Mouse (Mus musculus) hindbrain, embryonic 10.5 days (tissue): Measurements from ENCODE around the gene Rnf185. TPM values are rescaled to one million over a fixed set of nuclear protein-coding genes. Genes with fewer than 3 reads are reported as not detected.
A peak's percentile ranks its signal among the peaks of the same experiment; 100 is the strongest.

Experiments
- DNase-seq: peaks from one replicate; pipeline ENCODE4 v3.0.0-alpha.2; 2017; ENCODE audit warnings: low spot score
- H3K27ac ChIP-seq: fragments of 300-500 bp; sonication (generic); 2 replicates; pipeline ENCODE4 v1.5.1; 2016; ENCODE audit warnings: mild to moderate bottlenecking, moderate library complexity
- H3K27me3 ChIP-seq: fragments of 300-500 bp; sonication (generic); 2 replicates; pipeline ENCODE4 v1.6.1; 2016; ENCODE audit warnings: mild to moderate bottlenecking; ENCODE audit not compliant: poor library complexity, insufficient read depth, severe bottlenecking
- H3K36me3 ChIP-seq: fragments of 300-500 bp; sonication (generic); 2 replicates; pipeline ENCODE4 v1.6.1; 2016; ENCODE audit warnings: mild to moderate bottlenecking, moderate library complexity
- H3K4me1 ChIP-seq: fragments of 300-500 bp; sonication (generic); replicated peaks from 2 replicates; pipeline ENCODE4 v1.6.1; 2016; ENCODE audit warnings: mild to moderate bottlenecking
- H3K4me3 ChIP-seq: fragments of 300-500 bp; sonication (generic); 2 replicates; pipeline ENCODE4 v1.5.1; 2016; ENCODE audit warnings: mild to moderate bottlenecking, moderate library complexity
- H3K9me3 ChIP-seq: fragments of 300-500 bp; sonication (generic); 2 replicates; pipeline ENCODE4 v1.6.1; 2016; ENCODE audit warnings: mild to moderate bottlenecking, moderate library complexity
- WGBS: fragments of 180-500 bp; shearing (Covaris S2); methylation state at CpG from one replicate; pipeline ENCODE4 v1.1.7; 2016; 5-methylcytosine and 5-hydroxymethylcytosine counted together
- polyA plus RNA-seq: library from polyadenylated mRNA; unstranded; fragments of >200 nt; fragmentation: Nextera tagmentation; extraction: Ambion mirVana; gene quantifications from 2 replicates; pipeline ENCODE4 v1.2.1, GENCODE M21; 2016

Rnf185 gene
- polyA plus RNA-seq: 42.1 and 44.5 TPM in 2 replicates

DNA sequence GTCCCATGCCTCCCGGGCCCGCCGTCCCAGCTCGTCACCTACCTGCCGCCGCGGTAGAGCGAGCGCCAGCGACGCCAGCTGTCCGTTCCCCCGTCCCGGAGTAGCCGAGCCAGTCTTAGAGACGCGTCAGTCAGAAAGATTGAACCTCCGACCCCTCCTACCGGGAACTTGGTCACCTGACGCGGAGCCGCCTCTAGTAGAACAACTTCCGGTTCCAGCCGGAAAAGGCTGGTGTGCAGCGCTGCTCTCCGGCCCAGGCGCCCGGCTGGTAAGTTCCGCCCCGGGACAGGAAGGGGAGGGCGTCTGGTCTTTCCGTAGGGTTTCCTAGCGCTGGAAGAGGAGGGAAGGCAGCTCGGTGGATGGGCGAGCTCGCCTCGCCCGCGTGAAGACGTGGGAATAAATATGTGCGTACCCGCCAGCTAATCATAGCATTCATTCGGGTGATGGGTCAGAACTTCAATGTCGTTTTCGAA lies at the start of gene Rnf185:
TSS of gene Rnf185 (minus strand) at position 197 of the 473 bp plus-strand sequence.
- Histone ChIP-seq H3K27me3 (no peaks in the 10 kb centered on the region), H3K36me3 (peaks cover 29% of the 10 kb centered on the region)
- under 1% methylated on average over 45 of the region's 45 CpGs for WGBS

DNA sequence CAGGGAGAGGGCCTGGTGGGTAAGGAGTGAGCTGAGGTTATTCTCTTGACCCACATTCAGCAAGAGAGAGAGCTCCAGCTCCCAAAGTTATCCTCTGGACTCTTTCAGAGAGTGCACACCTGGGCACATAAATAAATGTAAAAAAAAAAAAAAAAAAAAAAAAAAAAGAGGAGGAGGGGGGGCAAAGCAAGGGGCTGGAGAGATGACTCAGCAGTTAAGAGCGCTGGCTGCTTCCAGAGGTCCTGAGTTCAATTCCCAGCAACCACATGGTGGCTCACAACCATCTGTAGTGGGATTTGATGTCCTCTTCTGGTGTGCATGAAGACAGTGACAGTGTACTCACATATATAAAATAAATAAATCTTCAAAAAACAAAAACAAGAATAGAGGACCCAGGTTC lies 45.1 kb upstream of the Rnf185 start:
- peaks cover 10% of the 10 kb centered on the region for H3K4me1 ChIP-seq
- DNase-seq: no peak
- no peak overlapping the region for H3K27ac ChIP-seq
- H3K4me3 ChIP-seq: no peak overlapping the region
- H3K36me3 ChIP-seq: no peaks in the 10 kb centered on the region
- 0 out of 2 replicates have a peak, but pooled peaks cover 5% of the 10 kb centered on the region for H3K27me3 ChIP-seq
- WGBS: 88% methylated on average over 1 of the region's 1 CpGs
- H3K9me3 ChIP-seq: no peaks in the 10 kb centered on the region

More for the DNA sequence above, at the start of gene Rnf185:
- no peaks in the 10 kb centered on the region for H3K9me3 ChIP-seq
- H3K4me1 ChIP-seq: peaks cover 25% of the 10 kb centered on the region
- peak; percentile 96 for DNase-seq
- H3K4me3 ChIP-seq: peak within 1 kb of the TSS; percentile 88
- H3K27ac ChIP-seq: peak within 1 kb of the TSS; percentile 91

DNA sequence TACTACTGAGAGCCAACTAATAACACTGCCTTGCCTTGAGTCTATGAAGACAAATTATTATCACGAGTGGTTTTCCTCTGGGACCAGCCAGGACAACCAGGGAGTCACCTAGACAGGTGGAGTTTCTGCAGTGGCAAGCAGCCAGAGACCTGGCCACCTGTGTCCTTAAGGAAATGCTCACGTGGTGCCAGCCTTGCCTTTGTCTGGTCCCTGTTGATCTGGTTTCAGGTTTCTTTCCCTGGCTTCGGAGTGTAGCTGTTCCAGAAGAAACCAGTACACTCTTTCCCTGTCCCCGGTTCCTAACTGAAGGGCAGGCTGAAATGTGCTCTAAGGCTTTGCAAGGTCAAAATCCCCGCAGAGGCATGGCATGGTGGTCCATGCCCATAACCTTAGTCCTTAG lies 44.6 kb upstream of the Rnf185 start:
- Histone ChIP-seq H3K27ac (no peak overlapping the region), H3K36me3 (no peaks in the 10 kb centered on the region), H3K27me3 (0 out of 2 replicates have a peak, but pooled peaks cover under 1% of the 10 kb centered on the region), H3K4me1 (peaks cover 16% of the 10 kb centered on the region), H3K4me3 (no peak overlapping the region), H3K9me3 (no peaks in the 10 kb centered on the region)
- WGBS: 60% methylated on average over 5 of the region's 5 CpGs
- no peak for DNase-seq

DNA sequence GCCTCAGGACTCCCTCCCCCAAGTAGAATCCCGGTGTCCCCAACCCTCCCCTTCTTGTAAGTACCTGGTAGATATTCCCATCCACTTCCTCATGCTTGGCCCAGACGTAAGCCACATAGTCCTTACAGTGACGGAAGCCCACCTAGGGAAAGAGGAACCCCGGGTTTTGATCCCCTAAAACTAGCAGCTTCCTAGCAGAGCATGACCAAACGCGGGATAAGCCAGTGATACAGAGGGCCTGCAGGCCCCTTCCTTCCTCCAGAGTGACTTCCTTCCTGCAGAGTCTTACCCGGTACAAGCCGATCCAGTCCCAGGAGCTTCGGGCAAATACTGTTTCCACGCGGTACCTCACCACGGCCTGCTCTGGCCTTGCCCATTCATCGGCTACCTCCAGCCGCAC lies 43.3 kb upstream of the Rnf185 start:
- DNase-seq: no peak
- WGBS: 92% methylated on average over 14 of the region's 14 CpGs
- H3K4me1 ChIP-seq: peaks cover 17% of the 10 kb centered on the region

DNA sequence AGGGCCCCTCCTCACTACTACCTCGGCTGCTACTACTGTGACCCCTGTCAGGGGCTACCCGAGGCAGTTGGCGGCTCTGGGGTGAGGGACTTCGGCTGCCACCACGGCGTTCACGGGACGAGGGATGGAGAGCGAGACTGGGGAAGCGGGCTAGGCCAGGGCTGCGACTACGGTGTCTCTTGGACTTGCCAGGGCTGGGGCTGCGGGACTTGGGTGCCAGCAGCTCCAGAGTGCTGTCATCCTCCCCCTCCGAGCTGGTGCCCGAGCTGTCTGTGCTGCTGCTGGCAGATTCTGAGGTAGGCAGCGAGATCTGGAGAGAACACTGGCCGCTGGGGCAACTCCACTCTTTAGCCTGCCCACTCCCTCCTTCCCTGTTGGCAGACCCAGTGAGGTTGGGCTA lies 42.7 kb upstream of the Rnf185 start:
- WGBS: 84% methylated on average over 17 of the region's 17 CpGs
- H3K9me3 ChIP-seq: no peaks in the 10 kb centered on the region
- H3K4me3 ChIP-seq: no peak overlapping the region
- H3K36me3 ChIP-seq: no peaks in the 10 kb centered on the region
- H3K4me1 ChIP-seq: peaks cover 17% of the 10 kb centered on the region
- peak overlapping the region; percentile 45; the same call in 1 of the 2 replicates for H3K27ac ChIP-seq
- DNase-seq: no peak
- no peaks in the 10 kb centered on the region for H3K27me3 ChIP-seq

More for the DNA sequence above, 43.3 kb upstream of the Rnf185 start:
- H3K27ac ChIP-seq: no peak overlapping the region
- no peak overlapping the region for H3K4me3 ChIP-seq
- H3K36me3 ChIP-seq: no peaks in the 10 kb centered on the region
- H3K9me3 ChIP-seq: no peaks in the 10 kb centered on the region
- no peaks in the 10 kb centered on the region for H3K27me3 ChIP-seq

DNA sequence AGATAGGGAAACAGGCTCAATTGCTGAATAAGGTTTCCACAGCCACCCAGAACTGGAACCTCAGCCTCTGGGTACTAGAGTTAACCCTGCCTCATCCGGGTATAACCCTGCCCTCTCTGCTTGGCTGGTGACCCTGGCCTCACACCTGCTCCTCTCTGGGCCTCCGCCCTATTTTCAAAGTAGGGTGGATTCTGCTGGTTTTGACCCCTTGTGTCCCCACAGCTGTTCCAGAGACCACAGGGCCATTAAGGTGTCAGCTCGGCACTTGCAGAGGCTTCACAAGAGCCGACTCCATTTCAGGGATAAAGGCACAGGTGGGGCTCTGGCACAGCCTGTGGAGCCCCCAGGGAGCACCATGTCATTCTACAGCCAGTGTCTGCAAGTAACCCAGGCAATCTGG lies 40.6 kb upstream of the Rnf185 start:
- 74% methylated on average over 4 of the region's 4 CpGs for WGBS
- no peak for DNase-seq
- Histone ChIP-seq H3K4me3 (no peak overlapping the region), H3K4me1 (peaks cover 24% of the 10 kb centered on the region), H3K9me3 (no peaks in the 10 kb centered on the region), H3K27ac (no peak overlapping the region), H3K36me3 (no peaks in the 10 kb centered on the region), H3K27me3 (no peaks in the 10 kb centered on the region)

DNA sequence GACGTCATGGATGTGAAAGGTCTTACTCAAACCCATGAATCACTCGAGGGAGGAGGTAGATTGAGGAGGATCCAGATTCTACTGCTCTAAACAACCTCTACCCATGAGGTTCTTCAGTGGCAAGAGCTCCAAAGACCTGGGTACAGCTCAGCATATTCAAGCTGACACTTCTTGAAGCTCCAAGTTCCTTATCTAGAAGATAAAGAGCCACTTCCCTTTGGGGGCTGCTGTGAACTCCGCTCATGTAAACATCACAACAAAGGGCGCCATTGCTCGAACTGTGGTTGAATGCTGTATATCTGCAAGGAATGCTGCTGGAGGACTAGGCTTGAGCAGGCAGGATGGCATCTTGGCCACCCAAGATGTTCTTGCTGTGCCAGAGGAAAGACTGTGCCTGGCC lies 36.9 kb upstream of the Rnf185 start:
- no peak for DNase-seq
- 81% methylated on average over 5 of the region's 5 CpGs for WGBS

DNA sequence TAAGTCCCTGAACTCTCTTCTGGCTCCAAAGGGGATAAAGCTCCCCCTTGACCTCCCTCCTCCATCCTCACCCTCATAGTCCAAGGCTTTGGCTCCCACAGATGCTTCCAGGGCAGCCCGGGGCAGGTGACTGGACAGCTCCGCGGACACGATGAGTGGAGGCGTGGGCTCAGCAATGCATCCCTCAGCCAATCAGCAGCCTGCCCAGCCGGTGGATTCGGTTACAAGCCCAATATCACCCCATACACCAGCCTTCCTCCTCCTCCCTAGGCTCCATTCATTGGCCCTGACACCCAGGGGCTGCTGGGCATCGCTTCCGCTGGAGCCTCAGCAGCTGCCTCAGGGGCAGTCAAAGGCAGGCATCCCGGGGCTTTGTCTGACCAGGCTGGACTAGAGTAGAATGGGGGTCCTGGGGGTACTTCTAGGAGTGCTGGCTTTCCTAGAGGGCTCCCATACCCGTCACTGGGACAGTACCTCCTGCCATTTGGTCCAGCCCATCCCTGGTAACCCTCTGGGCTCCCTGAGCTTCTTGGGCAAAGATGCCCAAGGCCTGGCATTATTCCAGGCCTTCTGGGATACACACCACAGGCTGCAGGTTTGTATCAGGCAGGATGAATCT lies 35.9 kb upstream of the Rnf185 start, which contains the start of gene Pla2g3:
TSS of gene Pla2g3 (plus strand) at position 333 of the 619 bp plus-strand sequence.
- peak within 1 kb of the TSS; percentile 14 for H3K27ac ChIP-seq
- H3K36me3 ChIP-seq: no peaks in the 10 kb centered on the region
- no peaks in the 10 kb centered on the region for H3K27me3 ChIP-seq
- H3K9me3 ChIP-seq: no peaks in the 10 kb centered on the region
- WGBS: 20% methylated on average over 11 of the region's 11 CpGs
- peak within 1 kb of the TSS; percentile 9; the same call in 1 of the 2 replicates for H3K4me3 ChIP-seq
- peak; percentile 30 for DNase-seq
- peaks cover 19% of the 10 kb centered on the region for H3K4me1 ChIP-seq

More for the DNA sequence above, 36.9 kb upstream of the Rnf185 start:
- H3K9me3 ChIP-seq: no peaks in the 10 kb centered on the region
- H3K27ac ChIP-seq: no peak overlapping the region
- H3K36me3 ChIP-seq: no peaks in the 10 kb centered on the region
- H3K27me3 ChIP-seq: no peaks in the 10 kb centered on the region
- peaks cover 20% of the 10 kb centered on the region for H3K4me1 ChIP-seq
- H3K4me3 ChIP-seq: no peak overlapping the region

DNA sequence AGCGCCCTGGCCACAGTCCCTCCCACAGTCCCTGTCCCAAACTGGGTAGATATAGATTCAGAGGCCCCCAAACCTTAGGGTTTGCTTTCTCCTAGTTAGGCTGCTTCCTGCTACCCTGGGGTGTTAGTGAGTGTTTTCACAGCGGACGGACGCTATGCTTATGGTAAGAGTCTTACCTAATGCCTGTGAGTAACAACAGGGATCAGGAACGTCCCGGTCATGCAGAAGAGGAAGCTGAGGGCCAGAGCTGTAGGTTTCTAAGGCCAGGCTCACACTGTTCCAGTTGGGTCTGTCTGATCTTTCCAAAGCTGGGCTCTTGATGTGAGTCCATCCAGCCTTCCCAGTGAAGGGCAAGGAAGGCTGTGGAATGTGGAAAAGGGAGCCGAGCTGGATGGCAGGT lies 34.2 kb upstream of the Rnf185 start:
- Histone ChIP-seq H3K9me3 (no peaks in the 10 kb centered on the region), H3K27me3 (no peaks in the 10 kb centered on the region), H3K4me1 (peaks cover 9% of the 10 kb centered on the region), H3K4me3 (no peak overlapping the region), H3K36me3 (no peaks in the 10 kb centered on the region), H3K27ac (no peak overlapping the region)
- no peak for DNase-seq
- 73% methylated on average over 7 of the region's 7 CpGs for WGBS

DNA sequence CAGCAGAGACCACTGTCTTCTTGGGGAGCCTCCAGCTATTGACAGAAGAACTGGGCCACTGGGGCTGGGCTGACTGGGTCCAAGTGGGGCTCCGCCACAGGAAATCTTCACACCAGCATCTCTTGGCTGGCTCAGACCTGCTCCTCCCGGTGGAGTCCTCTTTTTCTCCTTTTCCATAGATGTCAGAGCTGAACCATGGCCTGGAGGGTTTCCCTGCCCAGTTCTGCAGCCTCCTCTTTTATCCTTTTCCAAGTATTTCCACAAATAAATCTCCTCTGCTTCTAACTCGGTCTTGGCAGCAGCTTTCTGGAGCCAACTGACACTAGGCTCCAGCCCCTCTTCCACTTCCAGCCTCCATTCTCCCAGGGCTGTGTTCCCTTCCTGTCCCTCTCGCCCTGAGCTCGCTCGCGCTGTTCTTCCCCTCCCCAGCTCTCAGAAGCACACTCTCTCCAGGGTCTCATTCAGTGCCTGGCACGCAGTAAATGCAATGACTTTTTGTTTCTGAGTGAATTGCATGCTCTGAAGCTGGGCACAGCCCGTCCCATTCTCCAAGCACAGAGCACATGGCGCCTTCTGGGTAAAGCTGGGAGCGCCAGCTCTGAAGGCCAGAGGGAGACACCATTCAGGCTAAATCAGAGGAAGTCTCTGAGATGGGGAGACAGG lies 31.9 kb upstream of the Rnf185 start:
- H3K9me3 ChIP-seq: no peaks in the 10 kb centered on the region
- H3K4me1 ChIP-seq: peaks cover 9% of the 10 kb centered on the region
- H3K4me3 ChIP-seq: no peak overlapping the region
- DNase-seq: no peak
- H3K27me3 ChIP-seq: no peaks in the 10 kb centered on the region
- WGBS: 66% methylated on average over 11 of the region's 11 CpGs
- no peak overlapping the region for H3K27ac ChIP-seq
- no peaks in the 10 kb centered on the region for H3K36me3 ChIP-seq

DNA sequence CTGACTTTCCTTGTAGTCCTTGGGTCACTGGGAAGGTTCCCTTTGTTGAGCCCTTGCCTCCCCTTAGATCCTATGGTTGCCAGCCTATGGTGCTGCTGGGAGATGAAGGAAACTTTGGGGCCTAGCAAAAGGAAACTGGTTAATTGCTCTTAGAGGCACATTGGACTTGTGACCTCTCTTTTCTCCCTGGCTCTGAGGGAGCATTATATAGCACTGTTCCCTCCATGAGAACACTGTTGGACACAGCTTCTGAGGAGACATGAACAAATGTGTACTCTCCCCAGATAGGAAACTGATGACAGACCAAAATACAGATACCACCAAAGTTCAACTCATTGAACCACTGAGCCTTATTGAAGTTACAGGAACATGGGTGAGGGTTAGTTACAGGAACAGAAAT lies 23.3 kb upstream of the Rnf185 start:
- Histone ChIP-seq H3K27ac (no peak overlapping the region), H3K4me3 (no peak overlapping the region), H3K27me3 (no peaks in the 10 kb centered on the region; the same call in 1 of the 2 replicates), H3K36me3 (no peaks in the 10 kb centered on the region), H3K9me3 (no peaks in the 10 kb centered on the region), H3K4me1 (no peaks in the 10 kb centered on the region)
- no peak for DNase-seq

DNA sequence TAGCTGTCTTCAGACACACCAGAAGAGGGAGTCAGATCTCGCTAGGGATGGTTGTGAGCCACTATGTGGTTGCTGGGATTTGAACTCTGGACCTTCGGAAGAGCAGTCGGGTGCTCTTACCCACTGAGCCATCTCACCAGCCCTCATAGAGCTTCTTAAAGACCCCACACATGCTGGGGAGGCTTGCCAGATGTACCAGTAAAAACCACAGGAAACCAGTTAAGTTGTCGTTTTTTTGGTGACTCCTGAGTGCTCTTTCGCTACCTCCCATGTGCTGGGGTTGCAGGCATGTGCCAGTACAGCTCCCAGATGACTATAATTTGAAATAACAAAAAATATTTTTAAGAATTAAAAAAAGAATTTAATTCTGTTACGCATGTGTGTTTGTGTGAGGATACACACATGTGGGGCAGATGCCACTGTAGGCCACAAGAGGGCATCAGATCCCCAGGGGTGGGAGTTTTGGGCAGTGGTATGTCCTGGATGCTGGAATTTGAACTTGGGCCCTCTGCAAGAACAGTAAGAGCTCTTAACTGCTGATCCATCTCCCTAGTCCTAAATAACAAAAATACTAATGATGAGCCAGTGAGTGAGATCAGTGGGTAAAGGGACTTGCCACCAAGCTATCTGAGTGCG lies 22.4 kb upstream of the Rnf185 start:
- H3K27me3 ChIP-seq: no peaks in the 10 kb centered on the region; the same call in 1 of the 2 replicates
- DNase-seq: no peak
- no peaks in the 10 kb centered on the region for H3K4me1 ChIP-seq
- WGBS: 90% methylated on average over 7 of the region's 7 CpGs
- H3K36me3 ChIP-seq: no peaks in the 10 kb centered on the region
- no peak overlapping the region for H3K27ac ChIP-seq
- H3K4me3 ChIP-seq: no peak overlapping the region
- H3K9me3 ChIP-seq: no peaks in the 10 kb centered on the region

DNA sequence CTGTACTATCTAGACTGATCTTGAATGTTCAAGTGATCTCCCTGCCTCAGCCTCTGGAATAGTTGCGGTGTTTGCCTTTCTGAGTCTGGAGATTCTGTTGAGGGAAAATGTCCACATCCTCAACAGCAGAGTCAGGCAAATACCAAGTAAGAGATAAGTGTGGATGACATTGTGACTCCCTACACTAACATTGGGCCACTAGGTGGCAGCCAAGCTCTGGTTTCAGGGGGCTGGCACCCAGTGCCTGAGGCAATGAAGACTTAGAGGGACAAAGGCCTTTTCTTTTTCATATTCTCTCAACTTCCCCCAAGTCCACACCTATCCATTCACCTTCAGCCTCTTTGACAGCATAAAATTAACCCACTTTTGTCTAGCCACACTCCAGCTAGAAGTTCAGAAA lies 20.3 kb upstream of the Rnf185 start:
- peak; percentile 84 for DNase-seq

More for the DNA sequence above, 20.3 kb upstream of the Rnf185 start:
- Histone ChIP-seq H3K36me3 (no peaks in the 10 kb centered on the region), H3K4me3 (no peak overlapping the region), H3K27ac (no peak overlapping the region), H3K27me3 (no peaks in the 10 kb centered on the region; the same call in 1 of the 2 replicates), H3K4me1 (no peaks in the 10 kb centered on the region), H3K9me3 (no peaks in the 10 kb centered on the region)
- 30% methylated on average over 1 of the region's 1 CpGs for WGBS
